Comparison of ENCODE assay signal across 22 mouse cellular contexts in genomic region chr9:121074726-121075125, GRCm38 (mm10).
DNase-seq lines count a peak whose midpoint lies in the region; ATAC-seq and TF ChIP-seq lines count a peak whose summit lies in the region.
"Had no signal": no experiment of that assay in that cellular context is flagged by ENCODE, and none has a peak within 500 bp of the region (broad histone marks: within the 10 kb centered on the region; RNA-seq: fewer than 3 reads in every experiment).

No protein-coding gene starts in this region.

- no peak for TF ChIP-seq CTCF in forebrain, postnatal 0 days (IDR thresholded peaks at IDR 0.05; ENCODE audit: low read depth)
- TF ChIP-seq CTCF in left cerebral cortex, adult 2 months (IDR thresholded peaks at IDR 0.05), result no peak

- H3K4me2 ChIP-seq in forebrain, postnatal 0 days (ENCODE audit: low read depth), result no peak overlapping the region
- no peak overlapping the region for H3K4me2 ChIP-seq in forebrain, embryonic 12.5 days
- H3K4me2 ChIP-seq: embryonic facial prominence, embryonic 12.5 days; heart, embryonic 11.5 days; heart, embryonic 15.5 days; hindbrain, embryonic 13.5 days had no signal

- intact Hi-C loops in left cerebral cortex, adult 2 months (cut with DNase I), result loop anchor here (2.0 kb wide), 1 partner anchor 16 kb away; no protein-coding TSS in a partner anchor

- no peak for DNase-seq in forebrain, postnatal 0 days
- DNase-seq in left cerebral cortex, adult 9 months (ENCODE audit: low spot score in 2 of 2), result peak; percentile 58 to 64
- DNase-seq in left cerebral cortex, adult 2 months (ENCODE audit: extremely low spot score in 1 of 2, low spot score in 2 of 2), result no peak
- peak; percentile 43 to 78 for DNase-seq in right cerebral cortex, postnatal 10 days (ENCODE audit: low spot score in 2 of 2)
- no peak for DNase-seq in right cerebral cortex, postnatal 4 days
- no peak for DNase-seq in embryo, embryonic 11 days
- DNase-seq: adrenal gland, adult 8-10 months; adrenal gland, postnatal 36 days; B cell, adult 2 months; cerebellum, adult 11 months; cerebellum, adult 8-10 months; gastrocnemius, postnatal 14 days; heart, adult 2 months; heart, postnatal 14 days had no signal

- peak; percentile 24 for ATAC-seq in forebrain, postnatal 0 days
- no peak for ATAC-seq in forebrain, embryonic 12.5 days (ENCODE audit: low FRiP score)
- ATAC-seq: CD4-positive, CD25-positive, alpha-beta regulatory T cell, adult 4 months; forebrain, embryonic 16.5 days had no signal

- H3K9me3 ChIP-seq in forebrain, postnatal 0 days (ENCODE audit: low read length), result no peaks in the 10 kb centered on the region
- no peaks in the 10 kb centered on the region for H3K9me3 ChIP-seq in forebrain, embryonic 12.5 days
- H3K9me3 ChIP-seq: embryonic facial prominence, embryonic 12.5 days; G1E; heart, embryonic 15.5 days; hindbrain, embryonic 13.5 days had no signal

- H3K4me1 ChIP-seq in forebrain, postnatal 0 days (ENCODE audit: insufficient read depth), result peaks cover 12% of the 10 kb centered on the region; the same call in 1 of the 2 replicates
- H3K4me1 ChIP-seq in forebrain, embryonic 12.5 days, result peaks cover 32% of the 10 kb centered on the region

- no peak overlapping the region for H3K4me3 ChIP-seq in forebrain, postnatal 0 days (ENCODE audit: low read depth, low read length)
- H3K4me3 ChIP-seq in forebrain, embryonic 12.5 days (replicated peaks), result no peak overlapping the region
- no peak overlapping the region for H3K4me3 ChIP-seq in left cerebral cortex, adult 2 months
- H3K4me3 ChIP-seq: embryonic facial prominence, embryonic 12.5 days; heart, adult 2 months; heart, embryonic 15.5 days; hindbrain, embryonic 13.5 days had no signal

- no peaks in the 10 kb centered on the region for H3K27me3 ChIP-seq in forebrain, postnatal 0 days (ENCODE audit: insufficient read depth, low read length)
- no peaks in the 10 kb centered on the region; the same call in 1 of the 2 replicates for H3K27me3 ChIP-seq in forebrain, embryonic 12.5 days
- H3K27me3 ChIP-seq: embryonic facial prominence, embryonic 12.5 days; heart, embryonic 15.5 days; hindbrain, embryonic 13.5 days had no signal

- H3K27ac ChIP-seq in forebrain, postnatal 0 days (ENCODE audit: low read depth, low read length), result no peak overlapping the region
- H3K27ac ChIP-seq in forebrain, embryonic 12.5 days, result no peak overlapping the region
- H3K27ac ChIP-seq in left cerebral cortex, adult 2 months, result no peak overlapping the region
- H3K27ac ChIP-seq: embryonic facial prominence, embryonic 12.5 days; heart, adult 2 months; heart, embryonic 15.5 days; hindbrain, embryonic 13.5 days had no signal

- H3K36me3 ChIP-seq in forebrain, postnatal 0 days (ENCODE audit: insufficient read depth), result no peaks in the 10 kb centered on the region
- H3K36me3 ChIP-seq in forebrain, embryonic 12.5 days (replicated peaks), result 0 out of 2 replicates have a peak, but pooled peaks cover 3% of the 10 kb centered on the region
- H3K36me3 ChIP-seq: embryonic facial prominence, embryonic 12.5 days; G1E; heart, embryonic 15.5 days; hindbrain, embryonic 13.5 days had no signal

- 80% methylated on average over 3 of the region's 3 CpGs for WGBS in forebrain, postnatal 0 days
- WGBS in forebrain, embryonic 12.5 days, result 94% methylated on average over 3 of the region's 3 CpGs

- no peak overlapping the region for H3K9ac ChIP-seq in forebrain, postnatal 0 days
- H3K9ac ChIP-seq in forebrain, embryonic 12.5 days, result no peak overlapping the region
- H3K9ac ChIP-seq: embryonic facial prominence, embryonic 12.5 days; heart, embryonic 15.5 days; hindbrain, embryonic 13.5 days had no signal

Comparison
In these comparisons a context has a peak if more than half of its experiments do, and no peak if none do; other contexts are left out.
1. DNase-seq: peak in left cerebral cortex, adult 9 months (2 of 2) and right cerebral cortex, postnatal 10 days (2 of 2); none in forebrain, postnatal 0 days (single experiment), left cerebral cortex, adult 2 months (0 of 2), right cerebral cortex, postnatal 4 days (single experiment) and embryo, embryonic 11 days (single experiment).